Mouse (Mus musculus) kidney, postnatal 0 days (tissue): Measurements from ENCODE around the gene Spryd4. TPM values are rescaled to one million over a fixed set of nuclear protein-coding genes. Genes with fewer than 3 reads are reported as not detected.
"Not testable (repeated sequence)": the region's sequence is repeated elsewhere in the genome, so short reads cannot be mapped to it uniquely, and the experiment has no call there.

Experiments
- ATAC-seq: fragments of 200-750 bp; cut with Nextera tagmentation; replicated peaks from 2 replicates; pipeline ENCODE4 v1.8.0; 2017; ENCODE audit warnings: low read depth, moderate number of reproducible peaks, moderate TSS enrichment, moderate library complexity; ENCODE audit not compliant: low FRiP score
- DNase-seq: peaks from one replicate; pipeline ENCODE4 v3.0.0-alpha.2; 2016; ENCODE audit warnings: low spot score
- H3K27ac ChIP-seq: fragments of 300-500 bp; sonication (generic); 2 replicates; pipeline ENCODE4 v1.5.1; 2014; ENCODE audit warnings: mild to moderate bottlenecking
- H3K27me3 ChIP-seq: fragments of 300-500 bp; sonication (generic); 2 replicates; pipeline ENCODE4 v1.6.1; 2014; ENCODE audit warnings: low read length, mixed read lengths; ENCODE audit not compliant: insufficient read depth
- H3K36me3 ChIP-seq: fragments of 300-500 bp; sonication (generic); 2 replicates; pipeline ENCODE4 v1.6.1; 2014; ENCODE audit warnings: low read length, mixed read lengths; ENCODE audit not compliant: insufficient read depth
- H3K4me1 ChIP-seq: fragments of 300-500 bp; sonication (generic); replicated peaks from 2 replicates; pipeline ENCODE4 v1.6.1; 2014; ENCODE audit warnings: antibody characterized with exemption, low read length, mixed read lengths; ENCODE audit not compliant: insufficient read depth
- H3K4me2 ChIP-seq: fragments of 300-500 bp; sonication (generic); 2 replicates; pipeline ENCODE4 v1.6.1; 2014; ENCODE audit warnings: mild to moderate bottlenecking, low read length, moderate library complexity, mixed read lengths
- H3K4me3 ChIP-seq: fragments of 300-500 bp; sonication (generic); replicated peaks from 2 replicates; pipeline ENCODE4 v1.5.1; 2014; ENCODE audit warnings: low read depth, low read length
- H3K9ac ChIP-seq: fragments of 300-500 bp; sonication (generic); 2 replicates; pipeline ENCODE4 v1.6.1; 2014; ENCODE audit warnings: low read depth, low read length
- H3K9me3 ChIP-seq: fragments of 300-500 bp; sonication (generic); replicated peaks from 2 replicates; pipeline ENCODE4 v1.6.1; 2016; ENCODE audit warnings: low read length, inconsistent platforms, mixed read lengths
- CTCF ChIP-seq: IDR thresholded peaks from 2 replicates; pipeline ENCODE4 v1.5.1; 2016; ENCODE audit warnings: antibody characterized with exemption, low read depth, mild to moderate bottlenecking, moderate library complexity
- WGBS: fragments of 180-500 bp; shearing (Covaris S2); extraction: QIAGEN DNeasy Blood & Tissue Kit; methylation state at CpG from one replicate; pipeline ENCODE4 v1.1.7; 2014; 5-methylcytosine and 5-hydroxymethylcytosine counted together
- polyA plus RNA-seq: library from polyadenylated mRNA; unstranded; fragments of >200 nt; fragmentation: Nextera tagmentation; extraction: Ambion mirVana; gene quantifications from 2 replicates; pipeline ENCODE4 v1.2.1, GENCODE M21; 2015

Spryd4 gene
- polyA plus RNA-seq: 31.5 and 35.1 TPM in 2 replicates

- Histone ChIP-seq H3K36me3 (0 out of 2 replicates have a peak, but pooled peaks cover 7% of the 10 kb centered on the region), H3K4me1 (no peaks in the 10 kb centered on the region), H3K4me2 (peak within 1 kb of the TSS; percentile 93), H3K27ac (no peak within 1 kb of the TSS; the same call in 1 of the 2 replicates), H3K9me3 (no peaks in the 10 kb centered on the region), H3K4me3 (peak within 1 kb of the TSS; percentile 63), H3K27me3 (0 out of 2 replicates have a peak, but pooled peaks cover 2% of the 10 kb centered on the region), H3K9ac (peak within 1 kb of the TSS; percentile 69)
- ATAC-seq (peak; percentile 90), DNase-seq (peak; percentile 93)
- TF ChIP-seq CTCF: peak; percentile 49
- WGBS: under 1% methylated on average over 30 of the region's 30 CpGs
These were observed at the start of gene Spryd4 for GRCm38 (mm10) chr10:128211390-128212108. Gene Spryd4, minus strand, starts transcription at chr10:128211807.

GRCm38 (mm10) chr10:128260376-128260775 is 48.8 kb upstream of the Spryd4 start:
- not testable (repeated sequence) for H3K27ac ChIP-seq, H3K9me3 ChIP-seq, DNase-seq, H3K9ac ChIP-seq, H3K4me3 ChIP-seq, H3K4me2 ChIP-seq, ATAC-seq, H3K4me1 ChIP-seq, H3K27me3 ChIP-seq, H3K36me3 ChIP-seq
- 72% methylated on average over 7 of the region's 7 CpGs for WGBS

DNA sequence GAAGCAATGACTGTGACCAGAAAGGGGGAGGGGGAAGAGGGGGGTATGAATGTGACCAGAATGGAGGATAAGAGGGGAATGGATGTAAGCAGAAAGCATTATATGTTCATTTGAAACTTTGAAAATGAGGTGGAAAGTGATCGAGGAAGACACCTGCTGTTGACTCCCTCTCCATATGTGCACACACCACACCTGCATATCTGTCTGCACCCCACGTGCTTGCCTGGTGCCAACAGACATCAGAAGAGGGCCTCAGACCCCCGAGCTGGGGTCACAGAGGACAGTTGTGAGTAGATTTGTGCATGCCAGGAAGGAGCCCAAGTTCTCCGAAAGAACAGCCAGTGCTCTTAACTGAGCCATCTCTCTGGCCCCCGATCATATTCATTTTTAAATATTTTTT is 48.3 kb upstream of the Spryd4 start:
- ATAC-seq: no peak

DNA sequence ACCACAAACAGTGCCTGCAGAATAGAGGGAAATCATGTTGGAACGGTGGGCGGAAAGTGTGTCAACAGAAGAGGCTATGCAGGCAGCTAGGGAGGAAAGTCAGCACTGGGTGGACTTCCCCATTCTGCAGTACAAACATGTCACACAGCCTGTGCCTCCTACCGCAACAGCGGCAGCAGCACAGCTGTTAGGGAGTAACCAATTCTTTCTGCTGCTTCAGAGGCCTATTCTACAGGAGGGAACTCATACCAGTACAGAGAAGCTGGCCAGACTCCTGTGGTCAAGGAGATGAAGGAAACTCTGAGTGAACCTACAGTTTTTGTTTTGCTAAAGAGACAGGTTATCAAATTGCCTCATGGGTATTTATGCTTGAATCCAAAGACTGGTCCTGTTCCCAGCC is 47.3 kb upstream of the Spryd4 start:
- 68% methylated on average over 4 of the region's 4 CpGs for WGBS

More for the DNA sequence above, 48.3 kb upstream of the Spryd4 start:
- Histone ChIP-seq H3K4me2 (no peak overlapping the region), H3K9ac (no peak overlapping the region), H3K4me3 (no peak overlapping the region), H3K36me3 (no peaks in the 10 kb centered on the region), H3K9me3 (no peaks in the 10 kb centered on the region), H3K27ac (no peak overlapping the region), H3K27me3 (no peaks in the 10 kb centered on the region), H3K4me1 (no peaks in the 10 kb centered on the region)
- 90% methylated on average over 5 of the region's 5 CpGs for WGBS
- DNase-seq: no peak
- TF ChIP-seq CTCF: no peak

GRCm38 (mm10) chr10:128256328-128256727 is 44.7 kb upstream of the Spryd4 start:
- WGBS: 72% methylated on average over 8 of the region's 8 CpGs
- no peak for DNase-seq
- H3K4me1 ChIP-seq: no peaks in the 10 kb centered on the region

More for the DNA sequence above, 47.3 kb upstream of the Spryd4 start:
- Histone ChIP-seq H3K27me3 (no peaks in the 10 kb centered on the region), H3K9ac (no peak overlapping the region), H3K4me2 (no peak overlapping the region), H3K36me3 (no peaks in the 10 kb centered on the region), H3K9me3 (no peaks in the 10 kb centered on the region), H3K27ac (no peak overlapping the region), H3K4me3 (no peak overlapping the region), H3K4me1 (no peaks in the 10 kb centered on the region)
- no peak for TF ChIP-seq CTCF
- DNase-seq (no peak), ATAC-seq (no peak)

DNA sequence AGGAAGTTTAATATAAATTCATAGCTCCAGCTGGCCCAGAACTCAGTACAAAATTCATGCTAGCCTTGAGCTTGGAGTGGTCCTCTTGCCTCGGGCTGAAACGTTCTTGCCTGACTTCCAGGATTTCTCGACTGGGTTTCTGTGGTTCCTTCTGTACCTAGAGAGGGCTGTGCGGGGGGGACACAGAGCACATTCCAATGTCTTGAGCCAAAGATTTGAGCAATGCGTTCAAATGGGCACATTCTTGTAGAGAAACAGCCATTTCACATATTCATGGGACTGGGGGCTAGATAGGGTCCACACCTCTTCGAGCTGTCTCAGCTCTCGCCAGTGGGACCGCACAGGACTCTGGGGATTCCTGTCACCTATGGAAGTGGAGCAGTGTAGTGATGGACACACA is 44.3 kb upstream of the Spryd4 start:
- Histone ChIP-seq H3K36me3 (peaks cover 13% of the 10 kb centered on the region), H3K27me3 (no peaks in the 10 kb centered on the region), H3K4me1 (no peaks in the 10 kb centered on the region), H3K4me3 (no peak overlapping the region), H3K9me3 (no peaks in the 10 kb centered on the region), H3K9ac (no peak overlapping the region), H3K4me2 (no peak overlapping the region), H3K27ac (no peak overlapping the region)
- no peak for DNase-seq
- WGBS: 83% methylated on average over 8 of the region's 8 CpGs
- ATAC-seq: no peak
- no peak for TF ChIP-seq CTCF

More at GRCm38 (mm10) chr10:128256328-128256727, 44.7 kb upstream of the Spryd4 start:
- no peak for ATAC-seq
- no peaks in the 10 kb centered on the region for H3K9me3 ChIP-seq
- H3K27ac ChIP-seq: no peak overlapping the region
- no peak overlapping the region for H3K4me2 ChIP-seq
- H3K9ac ChIP-seq: no peak overlapping the region
- H3K36me3 ChIP-seq: peaks cover 9% of the 10 kb centered on the region
- H3K4me3 ChIP-seq: no peak overlapping the region
- no peaks in the 10 kb centered on the region for H3K27me3 ChIP-seq
- no peak for TF ChIP-seq CTCF
